Mouse (Mus musculus) thymus, adult 2 months (tissue): Measurements from ENCODE around the gene 4921524J17Rik.

Source experiments
- CTCF ChIP-seq: fragments of 200-500 bp; IDR thresholded peaks from 2 replicates; pipeline ENCODE4 v1.5.1; 2012; ENCODE audit warnings: mild to moderate bottlenecking, control low read depth, low read length, moderate library complexity, borderline replicate concordance; ENCODE audit not compliant: control insufficient read depth, poor library complexity, insufficient read depth; ENCODE audit errors: extremely low read depth
- POLR2A ChIP-seq: fragments of 200-500 bp; IDR thresholded peaks from 2 replicates; pipeline ENCODE4 v1.6.1; 2012; ENCODE audit warnings: mild to moderate bottlenecking, low read length, control low read depth, moderate library complexity; ENCODE audit not compliant: control insufficient read depth, poor library complexity, insufficient read depth; ENCODE audit errors: extremely low read depth

GRCm38 (mm10) chr8:85461377-85461776, 28.7 kb upstream of the 4921524J17Rik start:
- TF ChIP-seq CTCF: no peak
- no peak for TF ChIP-seq POLR2A
